In the genomic region with DNA sequence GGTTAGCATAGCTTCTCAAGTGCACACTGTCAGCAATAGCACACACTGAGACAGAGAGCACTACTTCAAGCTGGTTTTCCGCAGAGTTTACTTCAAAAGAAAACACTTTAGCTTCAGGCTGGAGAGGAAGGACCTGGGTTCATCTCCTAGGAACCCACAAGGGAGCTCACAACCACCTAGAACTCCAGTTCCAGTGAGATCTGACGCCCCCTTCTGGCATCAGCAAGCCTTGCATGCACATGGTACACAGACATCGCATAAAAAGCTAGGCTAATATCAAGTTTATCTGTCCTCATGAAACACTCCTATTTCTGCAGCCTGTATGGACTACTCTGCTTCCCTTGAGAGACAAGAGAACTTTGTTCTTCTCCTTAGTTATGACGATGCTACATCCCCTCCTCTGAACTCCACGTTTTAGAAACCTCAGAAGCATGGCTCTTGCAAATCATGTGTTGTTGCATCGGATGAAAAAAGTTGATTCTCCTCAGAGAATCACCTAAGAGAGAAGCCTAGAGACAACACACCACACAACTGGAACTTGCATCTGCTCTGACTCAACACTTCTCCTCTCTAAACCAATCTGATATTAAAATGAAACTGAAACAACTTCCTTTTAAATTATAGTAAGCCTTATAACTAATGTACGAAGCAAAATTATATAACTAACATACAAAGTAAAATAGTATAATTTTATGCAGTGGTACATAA, we compare ENCODE assay signal across 13 mouse cellular contexts. TPM values are rescaled to one million over a fixed set of nuclear protein-coding genes. Genes with fewer than 3 reads are reported as not detected.
DNase-seq lines count a peak whose midpoint lies in the region; ATAC-seq and TF ChIP-seq lines count a peak whose summit lies in the region.
"Had no signal": no experiment of that assay in that cellular context is flagged by ENCODE, and none has a peak within 500 bp of the region (broad histone marks: within the 10 kb centered on the region; RNA-seq: fewer than 3 reads in every experiment).

No protein-coding gene starts in this region.

- peak; percentile 11; the same call in 1 of the 2 replicates for TF ChIP-seq CTCF in heart, postnatal 0 days (IDR thresholded peaks at IDR 0.05; ENCODE audit: low read depth)
- no peak for TF ChIP-seq CTCF in bone marrow macrophage, adult 2 months (IDR thresholded peaks at IDR 0.05; ENCODE audit: low read depth, low read length)
- peak; percentile 17; the same call in 1 of the 2 replicates for TF ChIP-seq CTCF in stomach, postnatal 0 days (IDR thresholded peaks at IDR 0.05; ENCODE audit: low read depth)

- no peak for DNase-seq in heart, postnatal 0 days (ENCODE audit: low spot score)
- no peak for DNase-seq in stomach, postnatal 0 days (ENCODE audit: low spot score)
- no peak for DNase-seq in embryo, embryonic 10.5 days (ENCODE audit: low spot score)
- DNase-seq in gastrocnemius, postnatal 25 days = no peak
- DNase-seq: gastrocnemius, postnatal 10 days; kidney, adult 9 months; left cerebral cortex, postnatal 4 days; lung, adult 2 months had no signal

- 81% methylated on average over 7 of the region's 7 CpGs for WGBS in heart, postnatal 0 days
- 75% methylated on average over 7 of the region's 7 CpGs for WGBS in heart, embryonic 11.5 days (ENCODE audit: insufficient replicate concordance)
- WGBS in stomach, postnatal 0 days = 85% methylated on average over 7 of the region's 7 CpGs
- 79% methylated on average over 7 of the region's 7 CpGs for WGBS in hindbrain, embryonic 12.5 days

- no peaks in the 10 kb centered on the region for H3K9me3 ChIP-seq in heart, postnatal 0 days (replicated peaks; ENCODE audit: control insufficient read depth, low read length)
- no peaks in the 10 kb centered on the region for H3K9me3 ChIP-seq in heart, embryonic 11.5 days (replicated peaks; ENCODE audit: control insufficient read depth, low read length)
- no peaks in the 10 kb centered on the region for H3K9me3 ChIP-seq in stomach, postnatal 0 days (ENCODE audit: control insufficient read depth, low read length)
- no peaks in the 10 kb centered on the region for H3K9me3 ChIP-seq in hindbrain, embryonic 12.5 days (replicated peaks)

- ATAC-seq in heart, postnatal 0 days (ENCODE audit: insufficient read depth, low read depth) = no peak
- no peak for ATAC-seq in heart, embryonic 11.5 days (replicated peaks; ENCODE audit: insufficient number of reproducible peaks, low FRiP score, low TSS enrichment)
- ATAC-seq in CD4-positive, CD25-positive, alpha-beta regulatory T cell, adult 4 months = peak; percentile 30
- ATAC-seq in stomach, postnatal 0 days (ENCODE audit: low FRiP score, low TSS enrichment) = no peak
- no peak for ATAC-seq in hindbrain, embryonic 12.5 days (ENCODE audit: low FRiP score)

- peaks cover 8% of the 10 kb centered on the region for H3K36me3 ChIP-seq in heart, postnatal 0 days (replicated peaks; ENCODE audit: control insufficient read depth, insufficient read depth, low read length)
- H3K36me3 ChIP-seq in heart, embryonic 11.5 days (ENCODE audit: control insufficient read depth, insufficient read depth, low read length) = peaks cover 3% of the 10 kb centered on the region; the same call in 1 of the 2 replicates
- peaks cover 3% of the 10 kb centered on the region for H3K36me3 ChIP-seq in stomach, postnatal 0 days (ENCODE audit: control insufficient read depth, insufficient read depth, low read length)
- peaks cover 29% of the 10 kb centered on the region for H3K36me3 ChIP-seq in hindbrain, embryonic 12.5 days

- no peak overlapping the region for H3K4me3 ChIP-seq in heart, postnatal 0 days (ENCODE audit: low read depth, low read length)
- no peak overlapping the region for H3K4me3 ChIP-seq in heart, embryonic 11.5 days (ENCODE audit: low read depth, low read length)
- H3K4me3 ChIP-seq in bone marrow macrophage, adult 2 months (ENCODE audit: insufficient read depth, low read length) = peak overlapping the region; percentile 32; the same call in 1 of the 2 replicates
- no peak overlapping the region for H3K4me3 ChIP-seq in stomach, postnatal 0 days (ENCODE audit: low read depth, low read length)
- no peak overlapping the region for H3K4me3 ChIP-seq in hindbrain, embryonic 12.5 days
- H3K4me3 ChIP-seq: myocyte had no signal

- H3K4me2 ChIP-seq in heart, postnatal 0 days (ENCODE audit: low read depth, low read length) = no peak overlapping the region
- no peak overlapping the region for H3K4me2 ChIP-seq in heart, embryonic 11.5 days
- H3K4me2 ChIP-seq in stomach, postnatal 0 days (replicated peaks; ENCODE audit: low read depth) = no peak overlapping the region
- no peak overlapping the region for H3K4me2 ChIP-seq in hindbrain, embryonic 12.5 days (replicated peaks)

- H3K27me3 ChIP-seq in heart, postnatal 0 days (ENCODE audit: control insufficient read depth, insufficient read depth, low read length) = no peaks in the 10 kb centered on the region
- no peaks in the 10 kb centered on the region for H3K27me3 ChIP-seq in heart, embryonic 11.5 days (ENCODE audit: control insufficient read depth, insufficient read depth, low read length)
- no peaks in the 10 kb centered on the region for H3K27me3 ChIP-seq in stomach, postnatal 0 days (ENCODE audit: control insufficient read depth, insufficient read depth, low read length)
- no peaks in the 10 kb centered on the region for H3K27me3 ChIP-seq in hindbrain, embryonic 12.5 days

- no peak for TF ChIP-seq EP300 in heart, postnatal 0 days (IDR thresholded peaks at IDR 0.05; ENCODE audit: low read depth)
- TF ChIP-seq EP300 in stomach, postnatal 0 days (optimal IDR thresholded peaks at IDR 0.05) = no peak

- no peaks in the 10 kb centered on the region for H3K4me1 ChIP-seq in heart, postnatal 0 days (ENCODE audit: control insufficient read depth, insufficient read depth)
- H3K4me1 ChIP-seq in heart, embryonic 11.5 days (ENCODE audit: control insufficient read depth, insufficient read depth, low read length) = no peaks in the 10 kb centered on the region
- H3K4me1 ChIP-seq in bone marrow macrophage, adult 2 months (ENCODE audit: control insufficient read depth, insufficient read depth, low read length) = peaks cover 5% of the 10 kb centered on the region; the same call in 1 of the 2 replicates
- no peaks in the 10 kb centered on the region for H3K4me1 ChIP-seq in stomach, postnatal 0 days (replicated peaks; ENCODE audit: control insufficient read depth, insufficient read depth)
- no peaks in the 10 kb centered on the region for H3K4me1 ChIP-seq in hindbrain, embryonic 12.5 days

- no peak overlapping the region for H3K9ac ChIP-seq in heart, postnatal 0 days (replicated peaks; ENCODE audit: low read depth, low read length)
- H3K9ac ChIP-seq in heart, embryonic 11.5 days (ENCODE audit: low read depth, low read length) = no peak overlapping the region
- no peak overlapping the region for H3K9ac ChIP-seq in stomach, postnatal 0 days (ENCODE audit: low read length)
- no peak overlapping the region for H3K9ac ChIP-seq in hindbrain, embryonic 12.5 days

- no peak for TF ChIP-seq POLR2A in bone marrow macrophage, adult 2 months (IDR thresholded peaks at IDR 0.05; ENCODE audit: borderline replicate concordance, low read depth, low read length)

- H3K27ac ChIP-seq in heart, postnatal 0 days (ENCODE audit: low read depth) = no peak overlapping the region
- H3K27ac ChIP-seq in heart, embryonic 11.5 days (ENCODE audit: low read depth, low read length) = no peak overlapping the region
- no peak overlapping the region for H3K27ac ChIP-seq in bone marrow macrophage, adult 2 months (ENCODE audit: insufficient read depth, low read depth, low read length)
- no peak overlapping the region for H3K27ac ChIP-seq in stomach, postnatal 0 days (replicated peaks)
- no peak overlapping the region for H3K27ac ChIP-seq in hindbrain, embryonic 12.5 days

RNA-seq across cellular contexts. Expression of gene L3mbtl3, which starts 53.3 kb away (rescaled TPM):
- 5.1 and 9.7 TPM in 2 replicates for total RNA-seq in heart, postnatal 0 days (2014; rRNA removed; ENCODE audit: low replicate concordance)
- 4.7 and 5.2 TPM in 2 replicates for polyA plus RNA-seq in heart, postnatal 0 days (2015; fragmentation: Nextera tagmentation; extraction: Ambion mirVana)
- polyA plus RNA-seq in heart, embryonic 11.5 days (2014; fragmentation: Nextera tagmentation; extraction: Ambion mirVana) = 11.4 and 12.4 TPM in 2 replicates
- 10 to 100 TPM; 13.4 to 14.9 TPM for polyA plus RNA-seq in CD4-positive, CD25-positive, alpha-beta regulatory T cell, adult 4 months (2017; shearing (Covaris generic))
- 4.0 and 4.3 TPM in 2 replicates for polyA plus RNA-seq in bone marrow macrophage, adult 2 months (2012; ENCODE audit: insufficient read depth, insufficient read length, missing spikeins)
- 4.3 and 4.9 TPM in 2 replicates for polyA plus RNA-seq in stomach, postnatal 0 days (2015; fragmentation: Nextera tagmentation; extraction: Ambion mirVana)
- polyA plus RNA-seq in hindbrain, embryonic 12.5 days (2016; fragmentation: Nextera tagmentation; extraction: Ambion mirVana) = 25.0 and 25.9 TPM in 2 replicates
- total RNA-seq in gastrocnemius, postnatal 25 days (2021) = 1 to 10 TPM; 5.8 to 7.7 TPM
